Mouse (Mus musculus): Measurements from ENCODE around the gene Shox2. TPM values are rescaled to one million over a fixed set of nuclear protein-coding genes. Genes with fewer than 3 reads are reported as not detected.

Gene Shox2
- 0.05 TPM in 1 of 2 replicates, not detected in the other for polyA plus RNA-seq (2012)

DNA sequence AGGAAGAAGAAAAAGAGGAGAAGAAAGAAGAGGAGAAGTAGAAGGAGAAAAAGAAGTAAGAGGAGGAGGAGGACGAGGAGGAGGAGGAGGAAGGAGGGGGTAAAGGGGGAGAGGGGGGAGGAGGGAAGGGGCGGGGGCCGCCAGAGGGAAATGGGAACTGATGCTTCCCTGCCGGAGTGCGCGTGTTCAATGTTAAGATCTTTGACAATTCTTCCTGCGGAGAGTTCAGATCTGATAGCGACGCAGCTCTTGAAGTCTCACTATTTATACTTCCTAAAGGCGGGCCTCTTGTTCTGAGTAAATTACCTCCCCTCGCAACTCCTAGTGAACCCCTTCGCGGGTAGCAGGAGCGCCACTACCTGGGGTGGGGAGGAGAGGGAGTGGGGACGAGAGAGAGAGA lies at the start of gene Shox2:
Shox2 (minus strand) TSS at position 66 of the 400 bp plus-strand sequence.
- Histone ChIP-seq H3K27me3 (ENCODE audit: control insufficient read depth) (peaks cover 94% of the 10 kb centered on the region), H3K36me3 (ENCODE audit: control insufficient read depth) (no peaks in the 10 kb centered on the region), H3K4me3 (replicated peaks) (peak within 1 kb of the TSS; percentile 34), H3K4me1 (ENCODE audit: control insufficient read depth) (peaks cover 25% of the 10 kb centered on the region), H3K9me3 (ENCODE audit: control insufficient read depth, low read length) (peaks cover 17% of the 10 kb centered on the region; the same call in 1 of the 2 replicates)
- TF ChIP-seq TAL1 (IDR thresholded peaks at IDR 0.05; ENCODE audit: low read length): no peak

DNA sequence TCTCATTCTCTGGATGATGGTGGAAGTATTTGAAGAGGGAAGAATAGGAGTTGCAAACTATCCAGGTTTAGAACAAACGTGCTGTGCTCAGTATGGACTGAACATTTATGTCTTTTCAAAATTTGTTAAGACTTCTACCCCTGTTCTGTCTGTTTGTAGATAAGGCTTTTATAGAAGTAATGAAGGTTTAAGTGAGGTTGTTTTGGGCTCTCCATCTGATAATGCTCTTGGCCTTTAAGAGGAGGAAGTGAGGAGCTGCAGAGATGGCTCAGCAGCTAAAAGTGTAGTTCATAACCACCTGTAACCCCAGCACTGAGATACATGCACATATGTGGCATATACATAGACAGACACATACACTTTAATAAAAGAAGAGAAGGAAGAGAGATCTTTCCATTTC lies 15.2 kb upstream of the Shox2 start:
- Histone ChIP-seq H3K4me3 (replicated peaks) (no peak overlapping the region), H3K27me3 (ENCODE audit: control insufficient read depth) (no peaks in the 10 kb centered on the region), H3K4me1 (ENCODE audit: control insufficient read depth) (no peaks in the 10 kb centered on the region), H3K36me3 (ENCODE audit: control insufficient read depth) (peaks cover 13% of the 10 kb centered on the region), H3K9me3 (ENCODE audit: control insufficient read depth, low read length) (no peaks in the 10 kb centered on the region)
- TF ChIP-seq TAL1 (IDR thresholded peaks at IDR 0.05; ENCODE audit: low read length) (no peak), GATA1 (IDR thresholded peaks at IDR 0.05; ENCODE audit: low read length) (no peak)

DNA sequence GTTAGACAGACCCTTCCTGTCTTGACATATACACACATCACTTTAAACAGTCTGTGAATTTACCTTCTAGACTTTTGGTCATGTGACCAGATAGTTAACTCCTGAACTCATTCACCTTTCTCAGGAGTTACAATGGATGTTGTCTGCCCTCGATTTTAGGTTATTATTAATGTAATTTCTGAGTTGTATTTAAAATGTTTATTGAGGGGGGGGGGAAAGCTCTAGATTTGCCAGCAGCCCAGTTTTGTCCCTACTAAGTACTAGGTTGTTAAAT lies 4.7 kb upstream of the Shox2 start:
- no peaks in the 10 kb centered on the region for H3K36me3 ChIP-seq (ENCODE audit: control insufficient read depth)
- H3K9me3 ChIP-seq (ENCODE audit: control insufficient read depth, low read length): peaks cover 6% of the 10 kb centered on the region; the same call in 1 of the 2 replicates
- H3K27me3 ChIP-seq (ENCODE audit: control insufficient read depth): peaks cover 49% of the 10 kb centered on the region
- H3K4me1 ChIP-seq (ENCODE audit: control insufficient read depth): peaks cover 18% of the 10 kb centered on the region
- H3K4me3 ChIP-seq (replicated peaks): peak overlapping the region; percentile 82
- TF ChIP-seq TAL1 (IDR thresholded peaks at IDR 0.05; ENCODE audit: low read length): no peak
- no peak for TF ChIP-seq GATA1 (IDR thresholded peaks at IDR 0.05; ENCODE audit: low read length)

- Histone ChIP-seq H3K27me3 (ENCODE audit: control insufficient read depth) (peaks cover 54% of the 10 kb centered on the region), H3K4me3 (replicated peaks) (peak overlapping the region; percentile 82), H3K36me3 (ENCODE audit: control insufficient read depth) (no peaks in the 10 kb centered on the region), H3K4me1 (ENCODE audit: control insufficient read depth) (peaks cover 23% of the 10 kb centered on the region), H3K9me3 (ENCODE audit: control insufficient read depth, low read length) (peaks cover 11% of the 10 kb centered on the region; the same call in 1 of the 2 replicates)
- TF ChIP-seq GATA1 (IDR thresholded peaks at IDR 0.05; ENCODE audit: low read length) (no peak), TAL1 (IDR thresholded peaks at IDR 0.05; ENCODE audit: low read length) (no peak)
These were observed 4.1 kb upstream of the Shox2 start for GRCm38 (mm10) chr3:66985539-66986286.

DNA sequence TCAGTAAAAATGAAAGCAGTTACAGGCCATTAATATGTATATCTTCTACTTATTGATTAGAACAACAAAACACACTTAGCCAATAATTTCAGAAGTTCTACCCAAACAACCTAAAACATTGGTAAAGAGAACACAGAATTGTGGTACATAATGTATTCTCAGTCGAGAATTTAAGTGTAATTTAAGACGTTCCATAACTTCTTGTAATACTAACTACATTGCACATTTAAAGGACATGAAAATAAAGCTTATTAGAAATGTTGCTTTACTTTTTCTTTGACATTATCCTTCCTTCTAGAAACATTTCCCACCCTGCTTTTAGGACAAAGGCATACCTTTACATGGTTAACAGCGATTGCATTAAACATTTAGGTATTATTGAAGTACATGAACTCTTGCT lies 1.9 kb upstream of the Shox2 start:
- peaks cover 16% of the 10 kb centered on the region; the same call in 1 of the 2 replicates for H3K9me3 ChIP-seq (ENCODE audit: control insufficient read depth, low read length)
- peaks cover 76% of the 10 kb centered on the region for H3K27me3 ChIP-seq (ENCODE audit: control insufficient read depth)
- TF ChIP-seq TAL1 (IDR thresholded peaks at IDR 0.05; ENCODE audit: low read length) (no peak), GATA1 (IDR thresholded peaks at IDR 0.05; ENCODE audit: low read length) (no peak)

DNA sequence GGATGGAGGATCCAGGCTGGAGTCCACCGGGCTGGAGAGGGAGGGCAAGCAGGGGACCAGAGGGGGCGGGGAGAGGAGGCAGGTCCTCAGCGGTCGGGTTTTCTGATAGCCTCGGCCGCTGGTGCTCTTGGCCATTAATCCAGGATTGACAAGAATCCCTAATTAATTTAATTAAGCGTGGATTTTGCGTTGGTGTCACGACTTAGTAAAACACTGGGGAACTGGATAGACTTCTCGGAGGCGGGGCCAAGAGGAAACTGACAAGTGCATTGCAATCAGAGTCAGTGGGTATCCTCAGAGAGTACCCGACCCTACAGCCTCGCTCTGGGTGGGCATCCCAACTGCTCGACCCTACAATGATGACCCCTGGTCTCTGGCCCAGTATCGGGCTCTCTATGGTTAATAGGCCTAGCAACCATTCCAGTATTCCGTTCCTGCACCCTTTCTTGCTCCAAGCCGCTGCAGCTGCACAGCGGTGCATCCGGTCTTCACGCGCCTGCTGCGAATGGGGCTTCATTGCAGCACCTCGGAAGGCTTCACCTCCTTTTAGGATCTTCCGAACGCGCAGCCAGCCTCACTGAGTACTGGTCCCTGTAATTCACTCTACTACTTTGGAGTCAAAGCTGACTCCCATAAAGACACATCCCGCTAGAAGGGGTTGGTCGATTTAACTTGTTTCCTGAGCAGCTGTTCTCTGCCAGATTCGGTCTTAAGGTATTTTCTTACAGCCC lies 775 bp upstream of the Shox2 start:
- H3K27me3 ChIP-seq (ENCODE audit: control insufficient read depth): peaks cover 88% of the 10 kb centered on the region

More for the DNA sequence above, 1.9 kb upstream of the Shox2 start:
- Histone ChIP-seq H3K36me3 (ENCODE audit: control insufficient read depth) (no peaks in the 10 kb centered on the region), H3K4me3 (replicated peaks) (no peak overlapping the region), H3K4me1 (ENCODE audit: control insufficient read depth) (peaks cover 25% of the 10 kb centered on the region)

GRCm38 (mm10) chr3:66981101-66981661 lies 390 bp downstream of the Shox2 start, which contains the start of gene Rsrc1:
Gene Rsrc1, plus strand, starts transcription at chr3:66981390.
- Histone ChIP-seq H3K4me3 (replicated peaks) (peak within 1 kb of the TSS; percentile 34), H3K27me3 (ENCODE audit: control insufficient read depth) (peaks cover 99% of the 10 kb centered on the region), H3K4me1 (ENCODE audit: control insufficient read depth) (peaks cover 20% of the 10 kb centered on the region), H3K36me3 (ENCODE audit: control insufficient read depth) (no peaks in the 10 kb centered on the region), H3K9me3 (ENCODE audit: control insufficient read depth, low read length) (peaks cover 17% of the 10 kb centered on the region; the same call in 1 of the 2 replicates)
- TF ChIP-seq TAL1 (IDR thresholded peaks at IDR 0.05; ENCODE audit: low read length) (no peak), GATA1 (IDR thresholded peaks at IDR 0.05; ENCODE audit: low read length) (no peak)

More for the DNA sequence above, 775 bp upstream of the Shox2 start:
- no peak overlapping the region for H3K4me3 ChIP-seq (replicated peaks)
- H3K9me3 ChIP-seq (ENCODE audit: control insufficient read depth, low read length): peaks cover 17% of the 10 kb centered on the region; the same call in 1 of the 2 replicates
- no peaks in the 10 kb centered on the region for H3K36me3 ChIP-seq (ENCODE audit: control insufficient read depth)
- peaks cover 25% of the 10 kb centered on the region for H3K4me1 ChIP-seq (ENCODE audit: control insufficient read depth)
- TF ChIP-seq TAL1 (IDR thresholded peaks at IDR 0.05; ENCODE audit: low read length) (no peak), GATA1 (IDR thresholded peaks at IDR 0.05; ENCODE audit: low read length) (no peak)

DNA sequence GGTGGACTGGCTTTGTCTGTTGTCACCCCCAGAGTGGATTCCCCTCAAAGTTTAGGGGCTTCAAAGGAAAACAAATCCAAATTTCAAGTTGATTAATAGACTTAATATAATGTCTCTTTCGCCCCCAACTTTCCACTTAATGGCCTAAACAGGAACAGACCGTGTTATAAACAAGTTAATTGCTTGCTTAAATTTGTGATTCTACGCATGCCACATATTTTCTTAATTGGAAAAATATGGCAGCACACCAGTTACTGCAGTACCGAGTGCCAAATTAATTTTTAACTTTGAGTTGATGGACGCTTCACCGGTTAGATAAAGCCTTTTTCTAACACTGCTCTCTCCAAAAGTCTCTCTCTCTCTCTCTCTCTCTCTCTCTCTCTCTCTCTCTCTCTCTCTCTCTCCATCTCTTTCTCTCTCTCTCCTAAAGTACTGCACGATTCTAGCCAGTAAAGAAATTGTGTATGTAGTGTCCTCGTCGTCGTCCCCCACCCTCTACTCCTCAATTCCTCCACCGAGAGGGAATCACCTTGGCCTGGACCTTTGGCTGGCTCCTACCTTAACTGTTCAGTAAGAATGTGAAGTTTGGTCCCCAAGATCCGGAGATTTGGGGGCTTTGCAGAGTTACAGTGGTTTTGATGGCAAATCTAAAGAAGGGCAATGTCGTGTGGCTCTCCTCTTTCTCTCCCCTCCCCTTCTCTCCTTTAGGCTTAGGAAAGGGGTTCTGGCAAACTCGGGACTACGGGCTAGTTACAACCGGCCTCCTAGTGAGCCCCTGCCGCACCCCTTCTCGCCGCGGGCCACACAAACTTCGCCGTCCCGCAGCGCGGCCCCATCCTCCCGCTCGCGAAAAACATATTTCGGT lies 1.2 kb downstream of the Shox2 start:
- TF ChIP-seq GATA1 (IDR thresholded peaks at IDR 0.05; ENCODE audit: low read length) (no peak), TAL1 (IDR thresholded peaks at IDR 0.05; ENCODE audit: low read length) (no peak)
- Histone ChIP-seq H3K27me3 (ENCODE audit: control insufficient read depth) (peaks cover 100% of the 10 kb centered on the region), H3K36me3 (ENCODE audit: control insufficient read depth) (no peaks in the 10 kb centered on the region), H3K9me3 (ENCODE audit: control insufficient read depth, low read length) (peaks cover 17% of the 10 kb centered on the region; the same call in 1 of the 2 replicates), H3K4me3 (replicated peaks) (no peak overlapping the region), H3K4me1 (ENCODE audit: control insufficient read depth) (peaks cover 12% of the 10 kb centered on the region)
